Mouse (Mus musculus): Measurements from ENCODE around the gene Ccdc171. TPM values are rescaled to one million over a fixed set of nuclear protein-coding genes. Genes with fewer than 3 reads are reported as not detected.

Ccdc171 gene
- total RNA-seq, 4 experiments from 2014 or later: 4.1 to 4.5 (median 4.2) TPM

Other genes with a start within 250 kb of the Ccdc171 start
- gene Ttc39b, start 201.3 kb upstream of the Ccdc171 start, total RNA-seq (2022): 10 to 100 TPM; 31.6 to 45.7 (median 39.1) TPM
- gene Snapc3, start 107.8 kb upstream of the Ccdc171 start, total RNA-seq (2022): 10 to 100 TPM; 32.6 to 39.8 (median 35.6) TPM
- 100 to 1,000 TPM; 191 to 205 (median 200) TPM for gene Psip1, start 39.1 kb upstream of the Ccdc171 start, total RNA-seq (2022)

Data from layer of hippocampus, adult 8-10 months (tissue).